Mouse (Mus musculus) central nervous system, embryonic 18 days (tissue): ENCODE results near the gene Zfp180. TPM values are rescaled to one million over a fixed set of nuclear protein-coding genes. Genes with fewer than 3 reads are reported as not detected.

Experiments used
- polyA plus RNA-seq: library from polyadenylated mRNA; depleted of rRNA; stranded (reverse); fragments of >200 nt; gene quantifications from 2 replicates; pipeline ENCODE4 v1.2.3, GENCODE M21; 2012; rRNA removed

The Zfp180 gene
- polyA plus RNA-seq, result 39.2 and 39.8 TPM in 2 replicates

DNA sequence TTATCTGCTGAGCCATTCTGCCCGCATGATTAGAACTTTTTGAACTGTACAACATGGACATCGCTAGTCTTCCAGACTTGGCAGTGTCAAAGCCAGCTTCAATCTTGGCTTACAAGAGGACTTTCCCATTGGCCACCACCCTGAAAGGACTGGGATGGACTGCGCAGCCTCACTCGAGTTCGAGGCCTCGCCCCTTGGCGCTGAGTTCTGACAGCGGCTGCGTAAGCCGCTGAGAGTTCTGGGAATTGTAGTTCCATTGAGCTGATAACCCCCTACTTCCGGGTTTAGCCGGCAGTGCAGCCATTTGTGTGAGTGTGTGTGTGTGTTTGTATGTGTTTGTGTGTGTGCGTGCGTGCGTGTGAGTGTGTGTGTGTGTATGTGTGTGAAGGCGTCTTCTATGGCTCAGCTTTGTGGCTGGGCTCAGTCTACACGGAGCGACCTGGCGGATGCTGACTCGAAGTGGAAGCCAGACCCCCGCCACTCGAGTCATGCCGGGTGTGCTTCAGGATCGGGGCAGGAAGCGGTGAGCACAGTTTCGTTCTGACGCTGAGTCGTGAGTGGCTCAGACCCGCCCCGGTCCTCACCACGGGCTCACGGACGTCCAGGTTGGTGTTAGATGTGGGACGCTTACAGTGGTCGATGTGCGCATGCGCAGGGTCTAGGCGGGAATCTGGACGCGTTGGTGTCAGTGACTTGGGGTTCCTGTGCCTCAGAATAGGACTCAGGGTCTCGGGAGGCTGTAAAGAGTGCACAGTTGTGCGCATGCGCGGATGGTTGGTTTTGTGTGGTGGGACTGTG lies at the start of gene Zfp180:
Gene Zfp180, plus strand, starts transcription at position 291 of the 798 bp plus-strand sequence.

DNA sequence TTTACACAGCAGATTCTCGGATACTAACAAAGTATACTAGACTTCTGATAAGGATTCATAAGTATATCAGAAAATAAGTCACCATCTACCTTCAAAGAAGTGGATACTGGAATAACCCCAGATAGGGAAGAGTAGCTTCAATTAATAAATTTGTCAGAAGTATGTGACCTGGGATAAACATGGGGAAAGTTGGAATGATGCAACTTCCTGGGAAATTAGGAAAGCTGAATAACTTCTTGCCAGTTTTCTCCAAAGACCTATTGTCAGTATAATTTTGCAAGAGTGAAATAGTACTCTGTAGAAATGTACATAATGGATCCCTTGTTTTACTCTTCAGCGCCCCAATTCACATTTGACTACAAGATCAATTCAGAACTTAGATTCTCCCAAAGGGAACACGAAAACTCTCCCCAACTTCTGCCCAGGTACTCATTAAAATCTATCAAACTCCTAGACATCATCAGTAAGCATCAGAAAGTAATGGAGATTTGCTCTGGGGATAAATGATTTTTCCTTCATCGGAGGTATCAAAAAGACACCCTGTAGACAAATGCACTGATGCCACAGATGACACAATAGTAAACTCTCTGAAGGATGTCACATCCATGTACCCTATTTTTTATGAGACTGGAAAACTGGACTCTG lies 28.9 kb upstream of the Zfp180 start, which contains the start of gene Vmn1r183:
Gene Vmn1r183, plus strand, starts transcription at position 595 of the 645 bp plus-strand sequence.

DNA sequence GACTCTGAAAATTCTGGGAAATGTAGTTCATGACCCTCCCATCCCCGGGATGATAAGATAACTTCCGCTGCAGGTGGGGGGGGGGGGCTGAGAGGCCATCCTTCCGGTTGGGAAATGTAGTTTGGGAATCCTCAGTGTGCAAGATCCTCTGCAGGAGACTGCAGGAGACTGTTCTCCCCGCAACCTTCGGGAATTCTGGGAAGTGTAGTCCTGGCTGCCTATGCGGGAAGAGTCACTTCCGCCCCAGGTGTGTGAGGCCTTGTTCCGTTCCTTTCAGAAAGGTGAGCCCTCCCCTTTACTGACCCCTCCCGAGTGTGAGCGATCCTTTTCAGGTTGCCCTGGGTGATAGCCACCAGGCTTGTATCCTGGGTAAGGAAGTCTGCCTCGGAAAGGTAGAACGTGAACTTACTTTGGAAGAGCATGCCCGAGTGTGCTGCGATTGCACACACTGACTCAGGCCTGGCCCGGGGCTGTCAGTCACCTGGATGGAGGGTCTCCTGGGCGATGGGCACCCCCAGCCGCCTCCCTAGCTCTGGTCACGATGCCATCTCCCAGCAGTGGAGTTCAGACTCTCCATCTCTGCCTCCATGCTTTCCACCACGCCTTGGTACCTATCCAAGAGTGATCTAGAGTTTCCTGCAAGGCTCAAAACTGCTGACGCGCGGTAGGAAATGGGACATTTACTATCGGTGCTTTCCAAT lies 30.6 kb downstream of the Zfp180 start, which contains the start of gene Zfp112:
Gene Zfp112, plus strand, starts transcription at position 159 of the 701 bp plus-strand sequence.

GRCm38 (mm10) chr7:24133996-24134828 lies 52.5 kb downstream of the Zfp180 start, which contains the start of gene Zfp235:
Gene Zfp235, plus strand, starts transcription at chr7:24134169.

Other genes starting within 250 kb of the Zfp180 start
- not detected in 2 replicates for gene Vmn1r176, start 244.6 kb upstream of the Zfp180 start, polyA plus RNA-seq
- not detected in 2 replicates for gene Vmn1r177, start 215.5 kb upstream of the Zfp180 start, polyA plus RNA-seq
- not detected in 2 replicates for gene Vmn1r178, start 189.9 kb upstream of the Zfp180 start, polyA plus RNA-seq
- gene Vmn1r179, start 154.9 kb upstream of the Zfp180 start, polyA plus RNA-seq, result not detected in 2 replicates
- gene Vmn1r180, start 131.3 kb upstream of the Zfp180 start, polyA plus RNA-seq, result not detected in 2 replicates
- gene Vmn1r181, start 107.3 kb upstream of the Zfp180 start, polyA plus RNA-seq, result not detected in 2 replicates
- not detected in 2 replicates for gene V1rd19, start 80.2 kb upstream of the Zfp180 start, polyA plus RNA-seq
- not detected in 2 replicates for gene Vmn1r183, start 28.7 kb upstream of the Zfp180 start, polyA plus RNA-seq
- 6.9 and 7.5 TPM in 2 replicates for gene Zfp112, start 30.4 kb downstream of the Zfp180 start, polyA plus RNA-seq
- 18.3 and 18.8 TPM in 2 replicates for gene Zfp235, start 52.2 kb downstream of the Zfp180 start, polyA plus RNA-seq
- gene Zfp114, start 93.1 kb downstream of the Zfp180 start, polyA plus RNA-seq, result 2.6 and 2.9 TPM in 2 replicates
- gene Zfp111, start 129.5 kb downstream of the Zfp180 start, polyA plus RNA-seq, result 4.1 and 4.3 TPM in 2 replicates
- 4.9 and 5.0 TPM in 2 replicates for gene Zfp109, start 155.6 kb downstream of the Zfp180 start, polyA plus RNA-seq
- gene Zfp108, start 172.9 kb downstream of the Zfp180 start, polyA plus RNA-seq, result 4.7 and 5.5 TPM in 2 replicates
- gene Zfp93, start 188.5 kb downstream of the Zfp180 start, polyA plus RNA-seq, result 8.3 and 8.5 TPM in 2 replicates
- 38.1 and 39.7 TPM in 2 replicates for gene Zfp61, start 219.3 kb downstream of the Zfp180 start, polyA plus RNA-seq
- gene Zfp94, start 234.7 kb downstream of the Zfp180 start, polyA plus RNA-seq, result 24.7 and 24.9 TPM in 2 replicates